Mouse (Mus musculus): ENCODE data around the gene Gm20831.
"Not testable (repeated sequence)": the region's sequence is repeated elsewhere in the genome, so short reads cannot be mapped to it uniquely, and the experiment has no call there.

Gm20831 gene

DNA sequence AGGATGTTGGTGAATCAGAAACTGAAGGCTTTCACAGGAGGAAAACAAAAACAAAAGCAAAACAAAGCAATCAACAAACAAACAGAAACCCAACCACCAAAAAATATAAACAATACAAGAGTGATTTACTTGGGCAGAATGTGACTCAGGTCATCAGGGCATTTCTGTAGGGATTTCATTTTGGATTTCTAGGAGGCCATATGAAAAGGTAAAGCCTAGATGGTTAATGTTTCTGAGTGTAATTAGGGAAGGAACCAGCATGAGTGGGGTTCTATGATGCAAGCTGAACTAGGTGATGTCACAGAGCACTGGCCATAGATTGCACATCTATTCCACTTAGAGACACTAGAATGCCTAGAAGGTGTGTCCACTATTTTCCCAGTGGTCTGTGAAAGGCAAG lies at the start of gene Gm20831, which contains the start of gene Gm20772:
Gm20831 (plus strand) TSS at position 301 of the 400 bp plus-strand sequence.
Gm20772 (plus strand) TSS at position 301 of the 400 bp plus-strand sequence.
- DNase-seq (ENCODE audit: extremely low spot score, low spot score), result not testable (repeated sequence)

DNA sequence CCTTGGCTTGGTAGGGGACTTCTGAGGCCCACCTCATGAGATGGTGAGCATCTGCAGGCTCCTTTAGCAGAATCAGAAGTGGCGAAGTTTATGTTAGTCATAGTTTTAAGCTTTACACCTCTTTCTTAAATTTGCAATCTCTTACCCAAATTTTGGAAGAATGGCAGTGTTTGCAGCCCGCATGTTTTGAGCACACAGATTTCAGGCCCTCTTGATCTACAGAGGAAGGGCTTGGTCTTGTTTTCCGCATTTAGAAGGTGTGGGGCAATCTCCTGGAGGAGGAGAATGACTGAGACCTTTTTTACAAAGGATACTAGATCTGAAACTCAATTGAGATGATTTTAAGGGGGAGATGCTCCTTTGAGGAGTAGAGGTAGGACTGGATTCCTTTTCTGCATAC lies 28.4 kb upstream of the Gm20831 start, which contains the start of gene Gm21904:
Gm21904 (minus strand) TSS at position 101 of the 400 bp plus-strand sequence.
- not testable (repeated sequence) for DNase-seq (ENCODE audit: extremely low spot score, low spot score)

DNA sequence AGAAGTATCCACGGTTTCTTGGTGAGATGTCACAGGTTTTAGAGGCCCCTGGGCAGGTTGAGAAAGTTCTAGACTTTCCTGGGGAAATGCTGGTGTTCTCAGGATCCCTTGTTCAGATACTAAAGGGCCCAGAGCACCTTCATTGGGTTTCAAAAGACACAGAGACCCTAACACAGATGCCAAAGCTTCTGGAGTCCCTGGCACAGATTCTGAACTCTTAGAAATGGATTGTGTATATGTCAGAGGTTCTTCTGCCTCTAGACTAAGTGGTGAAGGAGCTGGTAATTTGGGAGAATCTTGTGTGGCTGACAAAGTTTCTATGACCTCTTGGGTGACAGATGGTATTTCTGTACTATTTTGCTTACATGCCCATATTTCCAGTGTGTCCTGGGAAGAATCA lies 62.7 kb downstream of the Gm20831 start, which contains the start of gene Srsy:
Srsy (minus strand) TSS at position 101 of the 400 bp plus-strand sequence.
- DNase-seq (ENCODE audit: extremely low spot score, low spot score), result not testable (repeated sequence)
